Mouse (Mus musculus): ENCODE measurements around the gene Olfr205.
"Not testable (repeated sequence)": the region's sequence is repeated elsewhere in the genome, so short reads cannot be mapped to it uniquely, and the experiment has no call there.

Gene Olfr205

GRCm38 (mm10) chr16:59331038-59331437 lies at the start of gene Olfr205:
Gene Olfr205 (minus strand): TSS chr16:59331138.
- no peak for DNase-seq

GRCm38 (mm10) chr16:59363893-59364292 lies 33.0 kb upstream of the Olfr205 start, which contains the start of gene Olfr209:
Gene Olfr209 (minus strand): TSS chr16:59363993.
- no peak for DNase-seq

- no peak for DNase-seq
Measured at GRCm38 (mm10) chr16:59349146-59349545, 18.2 kb upstream of the Olfr205 start, which contains the start of gene Olfr206. Gene Olfr206 (minus strand): TSS chr16:59349246.

- not testable (repeated sequence) for DNase-seq
Measured at GRCm38 (mm10) chr16:59323262-59323661, 7.7 kb downstream of the Olfr205 start.

- DNase-seq: no peak
Measured at GRCm38 (mm10) chr16:59318148-59318547, 12.8 kb downstream of the Olfr205 start, which contains the start of gene Olfr204. Gene Olfr204 (minus strand): TSS chr16:59318248.

- no peak for DNase-seq
Measured at GRCm38 (mm10) chr16:59298581-59298980, 32.4 kb downstream of the Olfr205 start, which contains the start of gene Olfr203. Gene Olfr203 (plus strand): TSS chr16:59298881.

GRCm38 (mm10) chr16:59287576-59287975 lies 43.4 kb downstream of the Olfr205 start:
- not testable (repeated sequence) for DNase-seq

GRCm38 (mm10) chr16:59286693-59287092 lies 44.2 kb downstream of the Olfr205 start, which contains the start of gene Olfr202:
Gene Olfr202 (minus strand): TSS chr16:59286793.
- no peak for DNase-seq

GRCm38 (mm10) chr16:59283476-59283875 lies 47.5 kb downstream of the Olfr205 start:
- no peak for DNase-seq

GRCm38 (mm10) chr16:59280542-59280941 lies 50.4 kb downstream of the Olfr205 start:
- DNase-seq: no peak

Data from kidney, postnatal 25 days (tissue).